Mouse (Mus musculus) embryonic fibroblast, embryonic 13.5 days (primary cell): Measurements from ENCODE around the gene Zfp536.

Experiments used
- CTCF ChIP-seq: IDR thresholded peaks from 2 replicates; pipeline ENCODE4 v1.5.1; 2011; ENCODE audit warnings: mild to moderate bottlenecking, control low read depth, low read length, moderate library complexity, borderline replicate concordance; ENCODE audit not compliant: insufficient read depth
- POLR2A ChIP-seq: IDR thresholded peaks from 2 replicates; pipeline ENCODE4 v1.6.1; 2011; ENCODE audit warnings: low read depth, mild to moderate bottlenecking, control low read depth, low read length, moderate library complexity

GRCm38 (mm10) chr7:37625758-37626157, 147.7 kb downstream of the Zfp536 start:
- TF ChIP-seq POLR2A (no peak), CTCF (no peak)
